Mouse (Mus musculus) midbrain, postnatal 0 days (tissue): ENCODE measurements around the gene Plekhb1. TPM values are rescaled to one million over a fixed set of nuclear protein-coding genes. Genes with fewer than 3 reads are reported as not detected.

Source experiments
- ATAC-seq: fragments of 200-750 bp; cut with Nextera tagmentation; 2 replicates; pipeline ENCODE4 v1.8.0; 2017; ENCODE audit warnings: moderate number of reproducible peaks, mild to moderate bottlenecking, moderate TSS enrichment, moderate library complexity; ENCODE audit not compliant: low FRiP score
- DNase-seq: peaks from one replicate; pipeline ENCODE4 v3.0.0-alpha.2; 2015; ENCODE audit warnings: low spot score
- H3K27ac ChIP-seq: fragments of 300-500 bp; sonication (generic); 2 replicates; pipeline ENCODE4 v1.5.1; 2014; ENCODE audit warnings: low read depth, mild to moderate bottlenecking, low read length, mixed read lengths
- H3K27me3 ChIP-seq: fragments of 300-500 bp; sonication (generic); 2 replicates; pipeline ENCODE4 v1.6.1; 2014; ENCODE audit warnings: low read length, control low read depth, mixed read lengths; ENCODE audit not compliant: insufficient read depth
- H3K36me3 ChIP-seq: fragments of 300-500 bp; sonication (generic); 2 replicates; pipeline ENCODE4 v1.6.1; 2014; ENCODE audit warnings: low read length, control low read depth, mixed read lengths; ENCODE audit not compliant: insufficient read depth
- H3K4me1 ChIP-seq: fragments of 300-500 bp; sonication (generic); 2 replicates; pipeline ENCODE4 v1.6.1; 2014; ENCODE audit warnings: mild to moderate bottlenecking, control low read depth, antibody characterized with exemption, low read length, mixed read lengths; ENCODE audit not compliant: insufficient read depth
- H3K4me2 ChIP-seq: fragments of 300-500 bp; sonication (generic); 2 replicates; pipeline ENCODE4 v1.6.1; 2014; ENCODE audit warnings: low read depth, mild to moderate bottlenecking, low read length, mixed read lengths; ENCODE audit not compliant: poor library complexity, severe bottlenecking
- H3K4me3 ChIP-seq: fragments of 300-500 bp; sonication (generic); 2 replicates; pipeline ENCODE4 v1.5.1; 2014; ENCODE audit warnings: low read depth, mild to moderate bottlenecking, low read length, moderate library complexity
- H3K9ac ChIP-seq: fragments of 300-500 bp; sonication (generic); replicated peaks from 2 replicates; pipeline ENCODE4 v1.6.1; 2014; ENCODE audit warnings: mild to moderate bottlenecking, low read length, moderate library complexity, mixed read lengths; ENCODE audit not compliant: poor library complexity, severe bottlenecking
- H3K9me3 ChIP-seq: fragments of 300-500 bp; sonication (generic); 2 replicates; pipeline ENCODE4 v1.6.1; 2016; ENCODE audit warnings: low read length, control low read depth
- CTCF ChIP-seq: IDR thresholded peaks from 2 replicates; pipeline ENCODE4 v1.5.1; 2016; ENCODE audit warnings: antibody characterized with exemption, mild to moderate bottlenecking
- WGBS: fragments of 180-500 bp; shearing (Covaris S2); extraction: QIAGEN DNeasy Blood & Tissue Kit; methylation state at CpG from one replicate; pipeline ENCODE4 v1.1.7; 2014; 5-methylcytosine and 5-hydroxymethylcytosine counted together
- polyA plus RNA-seq: library from polyadenylated mRNA; unstranded; fragments of >200 nt; fragmentation: Nextera tagmentation; extraction: Ambion mirVana; gene quantifications from 2 replicates; pipeline ENCODE4 v1.2.1, GENCODE M21; 2015
- total RNA-seq: library from RNA; depleted of rRNA; stranded (reverse); fragments of >200 nt; gene quantifications from 2 replicates; pipeline ENCODE4 v1.2.3, GENCODE M21; 2014

Plekhb1 gene
- total and polyA plus RNA-seq, 2 experiments from 2014 or later, result 29.9 to 46.1 TPM

DNA sequence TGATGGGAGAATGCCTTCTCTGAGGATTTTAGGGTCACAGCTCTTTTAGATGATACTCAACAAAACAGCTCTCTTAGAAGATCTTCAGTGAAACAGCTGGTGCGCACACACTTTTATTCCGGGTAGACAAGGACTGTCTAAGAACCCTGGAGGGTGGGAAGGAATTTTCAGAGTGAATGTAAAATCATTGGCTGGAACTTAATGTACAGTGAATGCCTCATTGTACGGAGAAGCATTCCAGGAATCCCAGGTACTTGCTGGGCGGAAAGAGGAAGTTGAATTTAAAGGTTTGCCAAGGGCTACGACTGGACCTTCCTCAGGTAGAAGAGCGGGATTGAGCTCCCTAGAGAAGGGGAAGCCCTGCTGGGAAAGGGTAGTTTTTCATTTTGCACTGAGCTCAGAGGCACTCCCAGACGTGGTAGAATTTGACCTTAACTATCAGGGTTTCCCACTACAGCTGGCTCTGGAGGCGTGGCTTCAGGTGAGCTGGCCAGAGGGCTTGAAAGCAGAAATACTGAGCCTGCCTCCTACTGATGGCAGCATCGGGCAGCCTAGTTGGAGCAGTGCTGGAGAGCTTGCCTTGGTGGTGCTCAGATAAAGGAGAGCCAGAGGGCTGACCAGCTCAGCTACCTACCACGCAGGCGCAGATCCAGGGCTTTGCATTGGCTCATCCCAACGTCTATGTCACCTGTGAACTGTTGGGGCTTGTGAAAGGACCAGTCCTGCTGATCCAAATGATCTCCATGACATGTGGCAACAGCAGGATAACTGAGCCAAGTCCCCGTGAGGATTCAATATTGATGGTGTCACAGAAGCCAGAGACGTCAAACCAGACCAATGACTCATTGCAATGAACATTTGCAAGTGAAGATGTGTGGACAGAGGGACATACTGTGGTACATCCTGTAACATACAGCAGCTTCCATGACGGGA, 17.0 kb upstream of the Plekhb1 start:
- TF ChIP-seq CTCF, result no peak
- H3K4me3 ChIP-seq, result no peak overlapping the region
- no peak overlapping the region for H3K4me2 ChIP-seq
- no peaks in the 10 kb centered on the region for H3K9me3 ChIP-seq
- ATAC-seq (no peak), DNase-seq (no peak)
- H3K27ac ChIP-seq, result no peak overlapping the region
- no peaks in the 10 kb centered on the region for H3K4me1 ChIP-seq
- no peaks in the 10 kb centered on the region for H3K36me3 ChIP-seq
- H3K27me3 ChIP-seq, result no peaks in the 10 kb centered on the region
- WGBS, result 72% methylated on average over 15 of the region's 15 CpGs
- no peak overlapping the region for H3K9ac ChIP-seq

DNA sequence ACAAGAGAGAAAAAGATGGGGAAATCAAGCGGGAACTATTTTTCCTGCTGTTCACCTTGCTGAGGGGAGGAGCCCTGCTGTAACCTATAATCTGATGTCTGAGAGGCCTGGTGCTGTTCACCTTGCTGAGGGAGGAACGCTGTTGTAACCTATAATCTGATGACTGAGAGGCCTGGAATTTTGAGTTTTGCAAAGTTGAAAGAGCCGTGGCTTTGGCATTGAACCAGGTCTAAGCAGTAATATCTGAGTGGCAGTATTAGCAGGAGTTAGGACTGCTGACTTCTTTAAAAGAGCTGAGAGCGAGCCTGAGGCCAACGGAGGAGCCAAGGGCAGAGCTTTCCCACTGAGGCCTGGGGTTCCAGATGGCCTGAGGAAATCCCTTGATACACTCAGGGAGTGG, 15.8 kb upstream of the Plekhb1 start:
- TF ChIP-seq CTCF, result no peak
- Histone ChIP-seq H3K27me3 (no peaks in the 10 kb centered on the region), H3K9ac (no peak overlapping the region), H3K4me3 (no peak overlapping the region), H3K4me2 (no peak overlapping the region), H3K36me3 (no peaks in the 10 kb centered on the region), H3K9me3 (no peaks in the 10 kb centered on the region), H3K27ac (no peak overlapping the region), H3K4me1 (no peaks in the 10 kb centered on the region)
- 83% methylated on average over 5 of the region's 5 CpGs for WGBS
- DNase-seq, result no peak
- ATAC-seq, result no peak

DNA sequence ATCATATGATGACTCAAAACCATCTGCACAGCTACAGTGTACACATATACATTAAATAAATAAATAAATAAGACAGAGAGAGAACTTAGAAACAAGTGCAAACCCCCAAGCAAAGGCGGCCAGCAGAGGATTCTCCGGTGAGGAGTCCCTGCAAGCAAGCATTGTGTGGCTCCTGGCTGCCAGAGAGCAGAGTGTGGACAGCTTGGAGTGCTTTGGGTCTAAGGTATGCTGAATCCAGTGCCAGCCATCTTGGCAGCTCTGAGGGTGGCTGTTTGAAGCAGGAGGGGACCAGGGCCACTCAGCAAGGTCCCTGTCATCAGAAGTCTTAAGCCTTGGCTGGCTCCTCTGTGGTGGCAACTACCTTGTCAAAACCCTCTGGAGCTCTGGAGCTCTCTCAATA, 12.7 kb upstream of the Plekhb1 start:
- Histone ChIP-seq H3K4me3 (no peak overlapping the region), H3K27me3 (no peaks in the 10 kb centered on the region), H3K4me2 (no peak overlapping the region), H3K9me3 (no peaks in the 10 kb centered on the region), H3K36me3 (no peaks in the 10 kb centered on the region), H3K9ac (no peak overlapping the region), H3K4me1 (no peaks in the 10 kb centered on the region), H3K27ac (no peak overlapping the region)
- no peak for TF ChIP-seq CTCF
- WGBS, result 94% methylated on average over 2 of the region's 2 CpGs
- ATAC-seq (no peak), DNase-seq (no peak)

DNA sequence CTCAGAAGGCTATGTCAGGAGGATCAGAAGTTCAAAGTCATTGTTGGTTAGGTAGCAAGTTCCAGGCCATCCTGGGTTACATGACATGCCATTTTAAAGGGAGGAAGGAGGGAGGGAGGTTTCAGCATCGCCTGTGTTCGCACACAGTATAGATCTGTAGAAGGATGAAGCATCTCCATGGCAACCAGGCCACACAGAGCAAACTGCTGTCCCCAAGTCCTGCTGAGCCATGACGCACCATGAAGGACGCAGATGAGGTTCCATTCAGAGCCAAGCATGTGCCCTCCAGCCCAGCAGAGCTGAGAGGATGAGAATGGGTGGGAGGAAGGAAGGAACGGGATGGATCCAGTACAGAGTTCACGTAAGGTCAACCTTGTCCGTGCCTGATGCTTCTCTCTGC, 11.2 kb upstream of the Plekhb1 start:
- H3K36me3 ChIP-seq, result no peaks in the 10 kb centered on the region
- no peaks in the 10 kb centered on the region for H3K27me3 ChIP-seq
- no peak overlapping the region for H3K9ac ChIP-seq
- no peak overlapping the region for H3K4me2 ChIP-seq
- WGBS, result 34% methylated on average over 7 of the region's 7 CpGs
- no peak for TF ChIP-seq CTCF
- H3K4me3 ChIP-seq, result no peak overlapping the region
- no peak for DNase-seq
- no peaks in the 10 kb centered on the region for H3K9me3 ChIP-seq
- no peaks in the 10 kb centered on the region for H3K4me1 ChIP-seq
- no peak for ATAC-seq
- H3K27ac ChIP-seq, result no peak overlapping the region

DNA sequence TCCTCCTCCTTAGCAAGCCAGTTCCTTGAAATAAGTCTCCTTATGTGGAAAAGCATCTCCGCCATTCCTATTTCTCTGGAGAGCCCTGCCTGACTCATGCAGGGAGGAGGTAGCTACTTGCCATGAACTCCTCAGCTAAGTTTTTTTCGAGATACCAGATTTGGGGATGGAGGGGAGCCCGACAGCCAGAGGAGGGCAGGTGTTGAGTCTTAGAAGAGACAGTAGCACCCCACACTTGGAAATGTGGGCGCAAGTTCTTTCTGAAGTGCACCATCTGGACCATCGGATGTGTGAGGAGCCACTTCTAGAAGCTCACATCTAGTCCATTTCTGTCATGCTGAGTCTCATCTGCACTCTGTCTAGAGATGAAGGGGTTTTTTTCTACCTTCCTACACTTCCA, 8.4 kb upstream of the Plekhb1 start:
- WGBS, result 89% methylated on average over 5 of the region's 5 CpGs
- no peak for ATAC-seq
- TF ChIP-seq CTCF, result no peak
- no peak for DNase-seq
- Histone ChIP-seq H3K4me2 (no peak overlapping the region), H3K4me3 (no peak overlapping the region), H3K27me3 (no peaks in the 10 kb centered on the region), H3K9ac (no peak overlapping the region), H3K36me3 (no peaks in the 10 kb centered on the region), H3K27ac (no peak overlapping the region), H3K9me3 (no peaks in the 10 kb centered on the region), H3K4me1 (no peaks in the 10 kb centered on the region)

DNA sequence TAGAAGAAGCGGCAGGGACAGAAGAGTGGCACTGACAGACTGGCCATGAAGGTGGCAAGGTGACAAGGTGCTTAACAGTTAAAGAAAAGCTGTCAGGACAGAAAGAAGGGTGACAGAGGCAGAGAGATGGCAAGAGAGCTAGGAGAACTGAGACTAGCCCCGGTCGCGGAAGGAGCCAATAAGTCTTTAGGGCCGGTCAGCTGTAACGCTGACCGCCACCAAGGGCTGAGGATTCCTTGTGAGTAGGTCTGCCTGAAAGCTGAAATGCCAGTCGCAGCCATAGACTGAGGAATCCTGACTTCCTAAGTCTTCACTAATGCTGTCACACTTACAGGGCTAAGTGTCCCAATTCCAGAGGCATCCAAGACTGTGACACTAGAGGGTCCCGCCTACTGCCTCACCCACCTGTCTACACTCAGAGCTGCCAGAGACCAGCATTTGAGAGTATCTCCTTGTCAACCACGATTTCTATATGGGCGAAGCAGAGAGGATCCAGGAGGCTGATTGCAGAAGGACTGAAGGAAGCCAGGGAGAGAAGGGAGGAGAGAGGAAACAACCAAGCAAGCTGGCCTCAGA, 1.6 kb upstream of the Plekhb1 start:
- H3K4me1 ChIP-seq, result no peaks in the 10 kb centered on the region
- no peak for TF ChIP-seq CTCF

More for the DNA sequence above, 1.6 kb upstream of the Plekhb1 start:
- H3K27me3 ChIP-seq, result no peaks in the 10 kb centered on the region
- peak overlapping the region; percentile 24; the same call in 1 of the 2 replicates for H3K9ac ChIP-seq
- 50% methylated on average over 11 of the region's 11 CpGs for WGBS
- peak overlapping the region; percentile 36 for H3K4me2 ChIP-seq
- no peak overlapping the region for H3K4me3 ChIP-seq
- no peak for DNase-seq
- H3K27ac ChIP-seq, result 0 out of 2 replicates have a peak overlapping the region, but pooled peaks have one; percentile 18
- ATAC-seq, result no peak
- H3K36me3 ChIP-seq, result no peaks in the 10 kb centered on the region
- no peaks in the 10 kb centered on the region for H3K9me3 ChIP-seq
